ENCODE assay signal across 20 mouse cellular contexts in genomic region chr16:87709971-87710370, GRCm38 (mm10). TPM values are rescaled to one million over a fixed set of nuclear protein-coding genes. Genes with fewer than 3 reads are reported as not detected.
A peak's percentile ranks its signal among the peaks of the same experiment; 100 is the strongest.
DNase-seq lines count a peak whose midpoint lies in the region; ATAC-seq and TF ChIP-seq lines count a peak whose summit lies in the region.
"Had no signal": no experiment of that assay in that cellular context is flagged by ENCODE, and none has a peak within 500 bp of the region (broad histone marks: within the 10 kb centered on the region; RNA-seq: fewer than 3 reads in every experiment).

No protein-coding gene starts in this region.

- no peak overlapping the region for H3K4me2 ChIP-seq in liver, postnatal 0 days (ENCODE audit: low read depth, low read length)
- H3K4me2 ChIP-seq: embryonic facial prominence, embryonic 12.5 days; forebrain, embryonic 13.5 days; forebrain, embryonic 15.5 days had no signal

- H3K27ac ChIP-seq in heart, embryonic 10.5 days, result no peak overlapping the region
- no peak overlapping the region for H3K27ac ChIP-seq in liver, adult 2 months (replicated peaks; ENCODE audit: insufficient read depth, low read depth, low read length)
- H3K27ac ChIP-seq in liver, postnatal 0 days (ENCODE audit: low read depth), result no peak overlapping the region
- H3K27ac ChIP-seq: embryonic facial prominence, embryonic 10.5 days; embryonic facial prominence, embryonic 12.5 days; forebrain, embryonic 13.5 days; forebrain, embryonic 15.5 days had no signal

- no peaks in the 10 kb centered on the region for H3K9me3 ChIP-seq in heart, embryonic 10.5 days
- no peaks in the 10 kb centered on the region for H3K9me3 ChIP-seq in liver, postnatal 0 days (ENCODE audit: low read length)
- H3K9me3 ChIP-seq in megakaryocyte, embryonic 14.5 days, result no peaks in the 10 kb centered on the region
- H3K9me3 ChIP-seq: embryonic facial prominence, embryonic 10.5 days; embryonic facial prominence, embryonic 12.5 days; forebrain, embryonic 13.5 days; forebrain, embryonic 15.5 days had no signal

- no peak for TF ChIP-seq EP300 in liver, postnatal 0 days (IDR thresholded peaks at IDR 0.05; ENCODE audit: low read depth)

- no peak overlapping the region for H3K4me3 ChIP-seq in heart, embryonic 10.5 days
- H3K4me3 ChIP-seq in liver, adult 2 months (ENCODE audit: insufficient read depth, low read depth, low read length), result no peak overlapping the region
- no peak overlapping the region for H3K4me3 ChIP-seq in liver, postnatal 0 days (ENCODE audit: low read depth, low read length)
- H3K4me3 ChIP-seq in megakaryocyte, embryonic 14.5 days (replicated peaks), result peak overlapping the region; percentile 79
- H3K4me3 ChIP-seq: embryonic facial prominence, embryonic 10.5 days; embryonic facial prominence, embryonic 12.5 days; forebrain, embryonic 13.5 days; forebrain, embryonic 15.5 days had no signal

- no peak overlapping the region for H3K9ac ChIP-seq in liver, adult 2 months (ENCODE audit: low read depth, low read length)
- H3K9ac ChIP-seq in liver, postnatal 0 days (replicated peaks), result no peak overlapping the region
- H3K9ac ChIP-seq: embryonic facial prominence, embryonic 12.5 days; forebrain, embryonic 13.5 days; forebrain, embryonic 15.5 days had no signal

- no peak for ATAC-seq in liver, postnatal 0 days
- no peak for ATAC-seq in megakaryocyte, adult 5-6 weeks (ENCODE audit: poor library complexity, severe bottlenecking)
- peak; percentile 12; the same call in 1 of the 2 replicates for ATAC-seq in granulocyte monocyte progenitor cell, adult 5-6 weeks (replicated peaks; ENCODE audit: poor library complexity, severe bottlenecking)
- ATAC-seq: forebrain, embryonic 13.5 days; forebrain, embryonic 15.5 days had no signal

- H3K79me2 ChIP-seq in liver, adult 2 months (ENCODE audit: control insufficient read depth, insufficient read depth, low read length), result peaks cover 74% of the 10 kb centered on the region

- no peak for TF ChIP-seq POLR2A in liver, adult 2 months (IDR thresholded peaks at IDR 0.05; ENCODE audit: extremely low read depth, insufficient read depth, low read length)

- H3K4me1 ChIP-seq in heart, embryonic 10.5 days, result peaks cover 67% of the 10 kb centered on the region
- H3K4me1 ChIP-seq in liver, adult 2 months (ENCODE audit: control insufficient read depth, insufficient read depth, low read length), result peaks cover 61% of the 10 kb centered on the region
- H3K4me1 ChIP-seq in liver, postnatal 0 days (ENCODE audit: insufficient read depth), result peaks cover 82% of the 10 kb centered on the region
- peaks cover 97% of the 10 kb centered on the region for H3K4me1 ChIP-seq in megakaryocyte, embryonic 14.5 days

- H3K36me3 ChIP-seq in heart, embryonic 10.5 days, result no peaks in the 10 kb centered on the region
- no peaks in the 10 kb centered on the region for H3K36me3 ChIP-seq in liver, adult 2 months (ENCODE audit: control insufficient read depth, insufficient read depth, low read length)
- no peaks in the 10 kb centered on the region; the same call in 1 of the 2 replicates for H3K36me3 ChIP-seq in liver, postnatal 0 days (replicated peaks; ENCODE audit: insufficient read depth, low read length)
- H3K36me3 ChIP-seq in megakaryocyte, embryonic 14.5 days (replicated peaks; ENCODE audit: low read length), result peaks cover 70% of the 10 kb centered on the region
- H3K36me3 ChIP-seq: embryonic facial prominence, embryonic 12.5 days; forebrain, embryonic 15.5 days had no signal

- H3K27me3 ChIP-seq in heart, embryonic 10.5 days (ENCODE audit: insufficient read depth, poor library complexity, severe bottlenecking), result no peaks in the 10 kb centered on the region
- no peaks in the 10 kb centered on the region for H3K27me3 ChIP-seq in liver, adult 2 months (ENCODE audit: control insufficient read depth, insufficient read depth, low read length)
- H3K27me3 ChIP-seq in liver, postnatal 0 days (ENCODE audit: insufficient read depth, low read length), result no peaks in the 10 kb centered on the region
- H3K27me3 ChIP-seq in megakaryocyte, embryonic 14.5 days (replicated peaks), result no peaks in the 10 kb centered on the region
- H3K27me3 ChIP-seq: embryonic facial prominence, embryonic 12.5 days; forebrain, embryonic 13.5 days; forebrain, embryonic 15.5 days had no signal

- peak; percentile 69 for DNase-seq in heart, embryonic 10.5 days (ENCODE audit: low spot score)
- no peak for DNase-seq in heart, adult 9 months (ENCODE audit: low spot score in 2 of 2)
- DNase-seq in liver, adult 2 months (ENCODE audit: extremely low read depth, low read depth, low spot score), result peak; percentile 85
- no peak for DNase-seq in liver, postnatal 0 days
- DNase-seq in adrenal gland, postnatal 36 days, result no peak
- DNase-seq: adrenal gland, adult 2 months; adrenal gland, postnatal 10 days; adrenal gland, postnatal 25 days; cerebellum, adult 11-12 months; cerebellum, adult 2 months; cerebellum, adult 9-10 months; cerebellum, postnatal 10 days; cerebellum, postnatal 25 days had no signal

- no peak for TF ChIP-seq CTCF in liver, adult 2 months (IDR thresholded peaks at IDR 0.05; ENCODE audit: low read depth, low read length)
- no peak for TF ChIP-seq CTCF in liver, postnatal 0 days (IDR thresholded peaks at IDR 0.05; ENCODE audit: low read depth)

- WGBS in heart, embryonic 10.5 days, result 93% methylated on average over 9 of the region's 9 CpGs
- 32% methylated on average over 9 of the region's 9 CpGs for WGBS in liver, adult 2 months
- 86% methylated on average over 9 of the region's 9 CpGs for WGBS in liver, postnatal 0 days (ENCODE audit: insufficient replicate concordance)

RNA-seq across cellular contexts. Expression of gene Bach1, which starts 11.2 kb away (rescaled TPM):
- 8.5 and 9.4 TPM in 2 replicates for polyA plus RNA-seq in heart, embryonic 10.5 days (2016; fragmentation: Nextera tagmentation; extraction: Ambion mirVana)
- 28.9 and 34.8 TPM in 2 replicates for total RNA-seq in liver, adult 2 months (2014; rRNA removed)
- polyA plus RNA-seq in liver, adult 2 months (2012; rRNA removed), result 6.3 and 8.2 TPM in 2 replicates
- polyA plus RNA-seq in liver, postnatal 0 days (2015; fragmentation: Nextera tagmentation; extraction: Ambion mirVana), result 5.4 and 5.9 TPM in 2 replicates
- 6.0 and 6.3 TPM in 2 replicates for polyA plus RNA-seq in megakaryocyte, embryonic 14.5 days (2012; ENCODE audit: insufficient read depth, low replicate concordance)
- 52.2 and 53.5 TPM in 2 replicates for total RNA-seq in megakaryocyte, adult 5-6 weeks (2015)
- 90.8 and 98.4 TPM in 2 replicates for total RNA-seq in megakaryocyte, adult 5-6 weeks (2017)
- total RNA-seq in granulocyte monocyte progenitor cell, adult 5-6 weeks (2014; fragmentation: Nextera tagmentation), result 15.2 and 20.2 TPM in 2 replicates
- total RNA-seq in granulocyte monocyte progenitor cell, adult 5-6 weeks (2017), result 29.6 and 29.8 TPM in 2 replicates
- 10 to 100 TPM; 18.6 to 31.2 TPM for total RNA-seq in adrenal gland, postnatal 36 days (2021)

Comparison
In these comparisons a context has a peak if more than half of its experiments do, and no peak if none do; other contexts are left out.
1. DNase-seq: peak in heart, embryonic 10.5 days (single experiment) and liver, adult 2 months (single experiment); none in heart, adult 9 months (0 of 2), liver, postnatal 0 days (single experiment) and adrenal gland, postnatal 36 days (0 of 2).